Mouse (Mus musculus): Measurements from ENCODE around the gene Sema4d.

Gene Sema4d

GRCm38 (mm10) chr13:51731474-51731873 is 62.1 kb downstream of the Sema4d start:
- in situ Hi-C loops (cut with MboI): no loop called here

DNA sequence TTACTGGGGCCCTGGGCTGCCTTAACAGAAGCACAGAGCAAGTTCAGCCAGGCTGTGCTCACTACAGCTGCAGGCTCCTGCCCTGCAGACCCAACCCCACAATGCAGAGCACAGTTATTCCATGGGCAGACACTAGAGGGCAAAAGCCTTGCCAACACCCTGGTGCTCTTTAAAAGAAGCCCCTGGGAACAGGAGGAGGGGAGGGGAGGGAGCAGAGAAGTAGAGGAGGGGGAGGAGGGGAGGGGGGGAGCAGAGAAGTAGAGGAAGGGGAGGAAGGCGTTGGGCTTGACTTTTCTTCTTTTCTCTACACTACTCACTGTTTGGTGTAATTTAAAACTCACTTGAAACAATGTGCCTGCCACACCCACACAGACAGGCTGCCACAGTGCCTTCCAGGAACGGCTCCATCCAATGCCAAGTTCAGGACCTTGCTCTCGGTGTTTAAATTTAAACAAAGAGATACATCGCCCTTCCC is 63.6 kb downstream of the Sema4d start:
- in situ Hi-C loops (cut with MboI): loop anchor here (10.0 kb wide), 1 partner anchor 85 kb away; no protein-coding TSS in a partner anchor

DNA sequence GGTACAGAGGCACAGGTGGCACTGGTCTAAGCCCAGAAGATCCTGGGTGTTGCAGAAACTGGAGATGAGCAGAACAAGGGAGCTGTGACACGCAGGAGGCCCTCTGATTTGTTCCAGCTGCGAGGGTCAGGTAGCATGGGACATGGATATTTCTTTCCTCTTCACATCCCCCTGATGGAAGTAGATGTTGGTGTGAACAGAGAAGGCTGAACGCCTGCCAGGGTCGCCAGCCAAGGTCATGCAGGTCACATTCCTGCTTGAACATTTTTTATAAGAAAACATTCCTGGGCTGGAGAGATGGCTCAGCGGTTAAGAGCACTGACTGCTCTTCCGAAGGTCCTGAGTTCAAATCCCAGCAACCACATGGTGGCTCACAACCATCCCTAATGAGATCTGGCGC is 66.2 kb downstream of the Sema4d start:
- in situ Hi-C loops (cut with MboI): loop anchor here (10.0 kb wide), 1 partner anchor 87 kb away; no protein-coding TSS in a partner anchor

- in situ Hi-C loops (cut with MboI): loop anchor here (10.0 kb wide), 1 partner anchor 89 kb away; no protein-coding TSS in a partner anchor
Observed at GRCm38 (mm10) chr13:51725926-51726574, 67.5 kb downstream of the Sema4d start.

- in situ Hi-C loops (cut with MboI): loop anchor here (10.0 kb wide), 1 partner anchor 89 kb away; no protein-coding TSS in a partner anchor
Observed at GRCm38 (mm10) chr13:51725446-51725845, 68.1 kb downstream of the Sema4d start.

DNA sequence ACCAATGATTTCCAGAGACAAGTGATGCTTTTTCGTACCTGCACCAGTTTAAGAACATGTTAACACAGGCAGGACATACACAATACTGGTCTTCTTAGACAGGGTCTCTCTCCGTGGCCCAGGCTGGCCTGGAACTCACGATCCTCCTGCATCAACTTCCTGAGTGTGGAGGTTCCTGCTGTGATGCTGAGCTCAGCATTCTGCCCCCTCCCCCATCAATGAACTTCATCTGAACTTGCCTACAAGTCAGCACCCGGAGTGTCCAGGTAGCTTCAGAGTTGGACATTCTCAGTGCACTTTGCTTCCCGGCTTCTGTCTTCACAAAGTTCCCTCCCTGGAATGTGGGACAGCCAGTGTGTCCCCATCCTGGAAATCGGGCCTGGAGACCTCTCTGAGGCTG is 69.0 kb downstream of the Sema4d start:
- in situ Hi-C loops (cut with MboI): loop anchor here (10.0 kb wide), 1 partner anchor 90 kb away; no protein-coding TSS in a partner anchor

- in situ Hi-C loops (cut with MboI): loop anchor here (10.0 kb wide), 1 partner anchor 92 kb away; no protein-coding TSS in a partner anchor
Observed at GRCm38 (mm10) chr13:51723114-51723513, 70.4 kb downstream of the Sema4d start.

- in situ Hi-C loops (cut with MboI): loop anchor here (10.0 kb wide), 1 partner anchor 94 kb away; no protein-coding TSS in a partner anchor
Observed at GRCm38 (mm10) chr13:51720556-51720955, 73.0 kb downstream of the Sema4d start.

DNA sequence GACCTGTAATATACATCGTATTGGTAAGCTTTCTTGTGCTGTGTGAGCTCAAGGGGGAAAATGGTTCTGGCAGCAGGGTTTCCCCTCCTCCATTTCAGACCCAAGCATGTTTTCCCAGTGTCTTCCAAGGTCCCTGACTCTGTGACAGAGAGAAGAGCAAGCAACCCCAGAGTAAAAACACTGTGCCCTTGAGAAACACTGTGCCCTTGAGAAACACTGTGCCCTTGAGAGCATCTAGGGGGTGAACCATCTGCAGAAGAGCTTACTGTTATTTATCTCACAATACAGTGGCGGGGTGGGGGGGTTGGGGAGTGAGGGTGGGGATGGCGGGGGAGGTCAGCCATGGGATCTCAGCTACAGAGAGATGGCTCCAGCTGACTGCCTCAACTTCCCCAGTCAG is 74.3 kb downstream of the Sema4d start:
- in situ Hi-C loops (cut with MboI): no loop called here

DNA sequence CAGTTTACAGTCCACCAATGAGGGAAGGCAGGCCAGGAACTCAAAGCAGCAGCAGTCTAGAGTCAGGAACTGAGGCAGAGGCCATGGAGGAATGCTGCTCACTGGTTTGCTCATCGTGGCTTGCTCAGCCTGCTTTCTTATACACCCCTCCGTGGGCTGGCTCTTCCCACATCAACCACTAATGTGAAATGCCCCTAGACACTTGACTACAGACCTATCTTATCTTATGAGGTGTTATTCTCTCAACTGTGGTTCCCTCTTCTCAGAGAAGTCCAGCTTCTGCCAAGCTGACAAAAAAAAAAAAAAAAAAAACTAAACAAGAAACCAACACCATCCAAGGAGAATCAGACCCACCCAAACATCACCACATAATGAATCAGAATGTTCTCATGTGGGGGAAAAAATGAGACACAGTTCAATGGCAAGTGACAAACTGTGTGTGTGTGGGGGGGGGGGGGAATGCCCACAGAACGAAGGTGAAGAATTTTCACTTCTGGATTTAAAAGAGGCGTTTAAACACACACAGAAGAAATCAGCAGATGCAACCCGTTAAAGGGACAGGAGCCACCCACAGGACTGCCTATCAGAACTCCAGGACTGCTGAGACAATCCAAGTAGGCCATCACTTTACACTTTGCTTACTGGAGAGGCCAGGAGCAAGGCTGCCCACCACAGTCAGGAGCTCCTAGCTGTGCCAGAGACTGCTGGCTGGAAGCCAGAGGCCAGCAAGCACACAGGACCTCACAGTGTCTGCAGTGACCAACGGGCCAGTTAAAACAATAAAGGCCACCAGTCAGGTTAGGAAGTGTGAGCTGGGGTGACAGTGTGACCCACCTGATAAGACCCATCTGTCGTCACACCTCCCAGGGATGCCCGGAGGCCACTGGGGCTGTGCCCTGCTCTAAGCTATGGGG is 76.9 kb downstream of the Sema4d start:
- in situ Hi-C loops (cut with MboI): no loop called here

- in situ Hi-C loops (cut with MboI): no loop called here
Observed at GRCm38 (mm10) chr13:51712022-51712421, 81.5 kb downstream of the Sema4d start.

- in situ Hi-C loops (cut with MboI): no loop called here
Observed at GRCm38 (mm10) chr13:51710738-51711137, 82.8 kb downstream of the Sema4d start.

GRCm38 (mm10) chr13:51705882-51706854 is 87.4 kb downstream of the Sema4d start:
- in situ Hi-C loops (cut with MboI): no loop called here

- in situ Hi-C loops (cut with MboI): no loop called here
Observed at GRCm38 (mm10) chr13:51703893-51704292, 89.7 kb downstream of the Sema4d start.

- in situ Hi-C loops (cut with MboI): no loop called here
Observed at GRCm38 (mm10) chr13:51698318-51698717, 95.2 kb downstream of the Sema4d start.

- in situ Hi-C loops (cut with MboI): no loop called here
Observed at GRCm38 (mm10) chr13:51697897-51698296, 95.7 kb downstream of the Sema4d start.

GRCm38 (mm10) chr13:51697455-51697854 is 96.1 kb downstream of the Sema4d start:
- in situ Hi-C loops (cut with MboI): no loop called here

GRCm38 (mm10) chr13:51696481-51696880 is 97.1 kb downstream of the Sema4d start:
- in situ Hi-C loops (cut with MboI): no loop called here

DNA sequence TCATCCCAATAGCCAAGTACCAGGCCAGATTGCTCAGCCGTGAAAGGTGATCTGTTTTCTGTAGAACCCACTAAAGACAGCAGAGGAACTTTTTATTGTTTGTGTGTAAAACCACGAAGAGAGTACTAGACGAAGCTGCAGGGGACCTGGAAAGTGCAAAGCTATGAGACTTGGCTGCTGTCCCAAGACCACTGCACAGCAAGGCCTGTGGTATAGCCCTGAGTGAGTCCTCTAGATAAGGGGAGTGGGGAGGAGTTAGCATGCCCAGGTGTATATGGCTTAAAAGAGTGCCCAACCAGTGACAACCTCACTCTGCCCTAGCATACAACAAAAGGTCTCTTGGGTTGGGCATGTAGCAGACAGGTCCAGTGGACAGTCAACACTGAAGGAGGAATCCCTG is 104.9 kb downstream of the Sema4d start:
- in situ Hi-C loops (cut with MboI): no loop called here

DNA sequence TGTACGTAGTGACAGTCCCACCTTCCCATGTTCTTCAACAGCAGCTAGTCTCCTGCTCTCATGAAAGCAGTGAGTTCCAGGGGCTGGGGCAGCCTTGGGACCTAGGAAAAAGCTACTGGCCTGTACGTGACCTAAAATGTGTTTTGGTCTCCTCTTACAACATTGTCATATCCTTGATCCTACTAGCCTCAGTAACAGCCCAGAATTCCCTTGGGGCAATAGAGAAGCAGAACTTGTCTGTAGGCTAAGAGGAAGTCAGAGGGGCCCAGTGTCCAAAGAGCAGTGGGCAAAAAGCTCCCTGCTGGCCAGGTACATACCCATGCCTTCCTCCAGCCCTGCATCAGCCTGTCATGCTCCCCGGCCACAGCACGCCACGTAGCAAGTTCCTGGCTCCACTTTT is 106.6 kb downstream of the Sema4d start:
- in situ Hi-C loops (cut with MboI): no loop called here

GRCm38 (mm10) chr13:51685290-51685966 is 108.1 kb downstream of the Sema4d start:
- in situ Hi-C loops (cut with MboI): no loop called here
